Mouse (Mus musculus) liver, embryonic 14.5 days (tissue): ENCODE data around the gene Nufip1.
A peak's percentile ranks its signal among the peaks of the same experiment; 100 is the strongest.

Source experiments
- CTCF ChIP-seq: IDR thresholded peaks from 2 replicates; pipeline ENCODE4 v1.5.1; 2016; ENCODE audit warnings: antibody characterized with exemption, low read depth, control low read depth
- EP300 ChIP-seq: IDR thresholded peaks from 2 replicates; pipeline ENCODE4 v1.6.1; 2016; ENCODE audit warnings: antibody characterized with exemption, low read depth

GRCm38 (mm10) chr14:76121901-76122662 is 11.4 kb downstream of the Nufip1 start:
- TF ChIP-seq CTCF (peak; percentile 75), EP300 (no peak)
